Mouse (Mus musculus) spleen, postnatal 10 days (tissue): Measurements from ENCODE around the gene Ric8b.
A peak's percentile ranks its signal among the peaks of the same experiment; 100 is the strongest.

Experiments
- DNase-seq, 2 experiments: peaks; one replicate each; pipeline ENCODE4 v3.0.0; 2021 to 2022; ENCODE audit warnings: low spot score in 2 of 2

Ric8b gene

GRCm38 (mm10) chr10:84909021-84909801, 8.2 kb upstream of the Ric8b start:
- no peak for DNase-seq

- DNase-seq = no peak
Observed at GRCm38 (mm10) chr10:84910194-84910593, 7.2 kb upstream of the Ric8b start.

GRCm38 (mm10) chr10:84910758-84911384, 6.5 kb upstream of the Ric8b start:
- no peak for DNase-seq

- DNase-seq = no peak
Observed at GRCm38 (mm10) chr10:84913148-84913547, 4.3 kb upstream of the Ric8b start.

GRCm38 (mm10) chr10:84915476-84915875, 1.9 kb upstream of the Ric8b start:
- DNase-seq = no peak

GRCm38 (mm10) chr10:84917731-84918095, 297 bp downstream of the Ric8b start:
- no peak for DNase-seq

- no peak for DNase-seq
Observed at GRCm38 (mm10) chr10:84926336-84926735, 8.9 kb downstream of the Ric8b start.

- no peak for DNase-seq
Observed at GRCm38 (mm10) chr10:84926885-84927284, 9.5 kb downstream of the Ric8b start.

- no peak for DNase-seq
Observed at GRCm38 (mm10) chr10:84928465-84928864, 11.0 kb downstream of the Ric8b start.

- DNase-seq = peak; percentile 19 to 57
Observed at GRCm38 (mm10) chr10:84935553-84936209, 18.3 kb downstream of the Ric8b start.

- DNase-seq = no peak
Observed at GRCm38 (mm10) chr10:84936832-84937515, 19.6 kb downstream of the Ric8b start.

GRCm38 (mm10) chr10:84938094-84938820, 20.8 kb downstream of the Ric8b start:
- DNase-seq = no peak

GRCm38 (mm10) chr10:84938886-84939285, 21.5 kb downstream of the Ric8b start:
- no peak for DNase-seq

- DNase-seq = no peak
Observed at GRCm38 (mm10) chr10:84940356-84940755, 22.9 kb downstream of the Ric8b start.

- peak in 1 of 2 experiments; percentile 20 for DNase-seq
Observed at GRCm38 (mm10) chr10:84945692-84946091, 28.3 kb downstream of the Ric8b start.

- DNase-seq = no peak
Observed at GRCm38 (mm10) chr10:84948970-84949683, 31.7 kb downstream of the Ric8b start.

- no peak for DNase-seq
Observed at GRCm38 (mm10) chr10:84949684-84950010, 32.2 kb downstream of the Ric8b start.

- DNase-seq = no peak
Observed at GRCm38 (mm10) chr10:84950384-84950783, 33.0 kb downstream of the Ric8b start.

- no peak for DNase-seq
Observed at GRCm38 (mm10) chr10:84954236-84954635, 36.8 kb downstream of the Ric8b start.

GRCm38 (mm10) chr10:84956173-84956572, 38.8 kb downstream of the Ric8b start:
- DNase-seq = no peak

- DNase-seq = no peak
Observed at GRCm38 (mm10) chr10:84958597-84958996, 41.2 kb downstream of the Ric8b start.
